Mouse (Mus musculus): ENCODE results near the gene Tigd2.

- TF ChIP-seq POLR2A (IDR thresholded peaks at IDR 0.05; ENCODE audit: low read depth, low read length) (no peak), CTCF (IDR thresholded peaks at IDR 0.05; ENCODE audit: extremely low read depth, insufficient read depth, insufficient read length, insufficient replicate concordance) (no peak)
Observed at GRCm38 (mm10) chr6:59168939-59169338, 39.7 kb upstream of the Tigd2 start.
